Mouse (Mus musculus) heart, embryonic 16.5 days (tissue): ENCODE measurements around the gene Tmem9b. TPM values are rescaled to one million over a fixed set of nuclear protein-coding genes. Genes with fewer than 3 reads are reported as not detected.
A peak's percentile ranks its signal among the peaks of the same experiment; 100 is the strongest.

Experiments used
- ATAC-seq: fragments of 200-750 bp; cut with Nextera tagmentation; replicated peaks from 2 replicates; pipeline ENCODE4 v1.8.0; 2017; ENCODE audit warnings: moderate number of reproducible peaks; ENCODE audit not compliant: insufficient read depth, low FRiP score; ENCODE audit errors: extremely low read depth
- H3K27ac ChIP-seq: fragments of 300-500 bp; sonication (generic); 2 replicates; pipeline ENCODE4 v1.5.1; 2014; ENCODE audit warnings: mild to moderate bottlenecking, low read length, control low read depth, moderate library complexity
- H3K27me3 ChIP-seq: fragments of 300-500 bp; sonication (generic); 2 replicates; pipeline ENCODE4 v1.6.1; 2014; ENCODE audit warnings: low read length, mixed read lengths; ENCODE audit not compliant: control insufficient read depth, insufficient read depth
- H3K36me3 ChIP-seq: fragments of 300-500 bp; sonication (generic); 2 replicates; pipeline ENCODE4 v1.6.1; 2014; ENCODE audit not compliant: control insufficient read depth, insufficient read depth
- H3K4me1 ChIP-seq: fragments of 300-500 bp; sonication (generic); 2 replicates; pipeline ENCODE4 v1.6.1; 2014; ENCODE audit warnings: low read length, mixed read lengths; ENCODE audit not compliant: control insufficient read depth, insufficient read depth
- H3K4me2 ChIP-seq: fragments of 300-500 bp; sonication (generic); 2 replicates; pipeline ENCODE4 v1.6.1; 2014; ENCODE audit warnings: low read depth, mild to moderate bottlenecking, control low read depth, low read length
- H3K4me3 ChIP-seq: fragments of 300-500 bp; sonication (generic); 2 replicates; pipeline ENCODE4 v1.5.1; 2014; ENCODE audit warnings: mild to moderate bottlenecking, control low read depth, low read length
- H3K9ac ChIP-seq: fragments of 300-500 bp; sonication (generic); 2 replicates; pipeline ENCODE4 v1.6.1; 2014; ENCODE audit warnings: low read length, control low read depth
- H3K9me3 ChIP-seq: fragments of 300-500 bp; sonication (generic); replicated peaks from 2 replicates; pipeline ENCODE4 v1.6.1; 2016; ENCODE audit warnings: low read length; ENCODE audit not compliant: control insufficient read depth
- WGBS: fragments of 180-500 bp; shearing (Covaris S2); extraction: QIAGEN DNeasy Blood & Tissue Kit; methylation state at CpG from one replicate; pipeline ENCODE4 v1.1.7; 2014; 5-methylcytosine and 5-hydroxymethylcytosine counted together
- polyA plus RNA-seq: library from polyadenylated mRNA; unstranded; fragments of >200 nt; fragmentation: Nextera tagmentation; extraction: Ambion mirVana; gene quantifications from 2 replicates; pipeline ENCODE4 v1.2.1, GENCODE M21; 2015

Gene Tmem9b
- polyA plus RNA-seq, 1 experiment from 2014 or later = 61.6 TPM

DNA sequence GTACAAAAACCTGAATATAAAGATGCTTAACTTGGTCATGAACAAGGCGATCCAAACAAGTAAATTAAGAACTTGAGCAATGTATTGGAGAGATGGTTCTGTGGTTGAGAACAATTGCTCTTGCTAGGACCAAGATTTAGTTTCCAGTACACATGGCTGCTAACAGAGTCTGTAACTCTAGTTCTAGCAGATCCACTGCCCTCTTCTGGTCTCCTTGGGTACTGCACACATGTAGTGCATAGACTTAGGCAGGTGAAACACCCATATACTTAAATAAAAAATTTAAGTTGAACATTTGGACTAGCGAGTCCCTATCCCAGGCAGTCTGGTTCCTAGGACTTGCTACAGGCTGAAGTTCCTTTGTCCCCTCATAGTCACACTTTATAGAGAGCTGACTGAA is 30.1 kb downstream of the Tmem9b start:
- Histone ChIP-seq H3K9ac (no peak overlapping the region), H3K4me3 (no peak overlapping the region), H3K27ac (no peak overlapping the region), H3K4me2 (no peak overlapping the region), H3K9me3 (peaks cover 3% of the 10 kb centered on the region), H3K27me3 (no peaks in the 10 kb centered on the region), H3K36me3 (no peaks in the 10 kb centered on the region), H3K4me1 (no peaks in the 10 kb centered on the region)
- ATAC-seq = no peak
- 99% methylated on average over 2 of the region's 2 CpGs for WGBS

DNA sequence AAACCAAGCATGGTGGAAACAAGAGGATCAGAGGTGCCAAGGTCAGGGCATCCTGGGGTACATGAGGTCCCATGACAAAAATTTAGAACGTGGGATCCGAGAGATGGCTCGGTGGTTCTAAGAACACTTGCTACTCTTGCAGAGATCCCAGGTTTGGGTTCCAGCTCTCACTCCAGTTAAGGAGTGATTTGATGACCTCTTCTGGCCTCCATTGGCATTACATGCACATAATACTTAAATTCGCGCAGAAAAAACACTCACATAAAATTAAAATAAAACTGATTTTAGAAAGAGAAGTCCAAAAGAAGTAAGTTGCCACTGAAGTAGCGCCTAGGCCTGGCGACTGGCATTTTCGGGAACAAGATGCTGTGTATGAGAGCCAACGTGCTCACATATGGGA is 33.4 kb downstream of the Tmem9b start:
- ATAC-seq = no peak
- H3K27ac ChIP-seq = no peak overlapping the region
- no peaks in the 10 kb centered on the region for H3K4me1 ChIP-seq

DNA sequence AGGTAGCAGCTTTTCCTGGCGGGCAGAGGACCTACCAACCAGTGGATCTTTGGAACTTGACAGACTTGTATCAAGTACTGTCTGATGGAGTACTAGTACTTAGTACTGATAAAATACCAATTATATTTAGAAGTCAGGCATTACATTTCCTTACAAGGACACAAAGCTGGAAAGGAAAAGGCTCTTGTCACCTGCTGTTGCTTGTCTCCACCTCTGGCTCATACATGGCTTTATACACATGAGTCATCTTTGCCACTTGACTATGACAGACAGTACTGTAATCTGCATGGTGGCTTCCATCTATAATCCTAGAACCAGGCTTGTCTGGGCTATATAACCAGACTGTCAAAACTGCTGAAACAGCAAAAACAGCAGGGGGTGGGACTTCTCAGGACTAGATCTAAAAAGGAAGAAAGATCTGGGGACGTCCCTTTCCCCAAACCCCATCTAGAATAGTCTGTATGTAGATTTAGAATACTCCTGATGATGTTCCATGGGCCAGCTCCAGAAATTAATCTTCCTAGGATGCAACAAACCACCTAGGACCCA is 39.2 kb downstream of the Tmem9b start:
- no peak overlapping the region for H3K27ac ChIP-seq
- H3K4me3 ChIP-seq = no peak overlapping the region
- WGBS = 80% methylated on average over 2 of the region's 2 CpGs
- H3K27me3 ChIP-seq = no peaks in the 10 kb centered on the region
- no peak for ATAC-seq
- peaks cover 17% of the 10 kb centered on the region for H3K4me1 ChIP-seq
- no peak overlapping the region for H3K9ac ChIP-seq
- H3K36me3 ChIP-seq = peaks cover 21% of the 10 kb centered on the region
- H3K4me2 ChIP-seq = no peak overlapping the region
- no peaks in the 10 kb centered on the region for H3K9me3 ChIP-seq

More for the DNA sequence above, 33.4 kb downstream of the Tmem9b start:
- Histone ChIP-seq H3K27me3 (no peaks in the 10 kb centered on the region), H3K9me3 (peaks cover 3% of the 10 kb centered on the region), H3K36me3 (no peaks in the 10 kb centered on the region), H3K9ac (no peak overlapping the region), H3K4me3 (no peak overlapping the region), H3K4me2 (no peak overlapping the region)
- 59% methylated on average over 9 of the region's 9 CpGs for WGBS

- WGBS = 84% methylated on average over 7 of the region's 7 CpGs
Measured at GRCm38 (mm10) chr7:109712198-109712597, 40.5 kb downstream of the Tmem9b start.

DNA sequence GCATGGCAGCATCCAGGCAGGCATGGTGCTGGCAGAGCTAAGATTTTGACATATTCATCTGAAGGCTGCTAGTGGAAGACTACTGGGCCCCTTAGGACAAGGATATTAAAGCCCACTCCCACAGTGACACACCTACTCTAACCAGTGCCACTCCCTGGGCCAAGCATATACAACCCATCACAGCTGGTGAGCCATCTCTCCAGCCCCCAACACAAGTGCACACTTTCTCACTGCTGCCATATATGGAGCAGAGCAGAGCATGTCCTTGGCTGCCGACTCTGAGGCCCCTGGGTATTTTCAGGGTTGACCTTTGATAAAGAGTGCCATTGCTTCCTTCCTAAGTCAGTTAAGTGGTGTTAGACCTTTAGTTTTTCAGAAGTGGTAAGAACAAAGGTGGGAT is 42.6 kb downstream of the Tmem9b start:
- H3K36me3 ChIP-seq = peaks cover 24% of the 10 kb centered on the region
- H3K27me3 ChIP-seq = no peaks in the 10 kb centered on the region
- H3K4me1 ChIP-seq = peaks cover 31% of the 10 kb centered on the region
- ATAC-seq = no peak
- no peak overlapping the region for H3K4me2 ChIP-seq
- no peaks in the 10 kb centered on the region for H3K9me3 ChIP-seq
- WGBS = 21% methylated on average over 1 of the region's 1 CpGs
- H3K9ac ChIP-seq = no peak overlapping the region
- H3K4me3 ChIP-seq = no peak overlapping the region
- H3K27ac ChIP-seq = peak overlapping the region; percentile 88; the same call in 1 of the 2 replicates

More at GRCm38 (mm10) chr7:109712198-109712597, 40.5 kb downstream of the Tmem9b start:
- H3K27ac ChIP-seq = no peak overlapping the region
- peaks cover 24% of the 10 kb centered on the region for H3K36me3 ChIP-seq
- no peak overlapping the region for H3K4me2 ChIP-seq
- H3K9ac ChIP-seq = no peak overlapping the region
- no peak for ATAC-seq
- peaks cover 30% of the 10 kb centered on the region for H3K4me1 ChIP-seq
- H3K4me3 ChIP-seq = no peak overlapping the region
- no peaks in the 10 kb centered on the region for H3K9me3 ChIP-seq
- H3K27me3 ChIP-seq = no peaks in the 10 kb centered on the region

DNA sequence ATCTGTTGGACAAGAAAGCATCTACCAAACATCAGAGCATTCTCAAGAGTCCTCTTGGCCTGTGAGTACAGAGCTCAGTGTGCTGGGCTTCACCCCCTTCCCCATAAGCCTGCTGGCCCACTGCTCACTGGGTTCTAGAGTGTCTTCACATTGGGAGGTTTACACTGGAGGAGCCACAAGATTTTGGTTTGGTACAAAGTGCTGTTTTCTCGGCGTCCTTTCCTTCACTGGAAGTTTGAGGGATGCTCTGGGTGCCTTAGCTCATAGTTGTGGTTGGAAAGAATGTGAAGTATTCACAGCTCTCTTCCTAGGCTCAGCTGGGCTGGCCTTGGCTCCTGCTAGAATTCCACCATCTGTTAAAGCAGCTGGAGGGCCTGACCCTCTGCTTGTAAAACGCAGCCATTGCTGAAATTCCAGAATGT is 43.7 kb downstream of the Tmem9b start:
- Histone ChIP-seq H3K36me3 (peaks cover 24% of the 10 kb centered on the region), H3K4me3 (no peak overlapping the region), H3K4me1 (peaks cover 35% of the 10 kb centered on the region), H3K9me3 (no peaks in the 10 kb centered on the region), H3K4me2 (peak overlapping the region; percentile 36), H3K27me3 (no peaks in the 10 kb centered on the region), H3K27ac (peak overlapping the region; percentile 88), H3K9ac (no peak overlapping the region)
- ATAC-seq = peak; percentile 70; the same call in 1 of the 2 replicates
- 18% methylated on average over 3 of the region's 3 CpGs for WGBS

DNA sequence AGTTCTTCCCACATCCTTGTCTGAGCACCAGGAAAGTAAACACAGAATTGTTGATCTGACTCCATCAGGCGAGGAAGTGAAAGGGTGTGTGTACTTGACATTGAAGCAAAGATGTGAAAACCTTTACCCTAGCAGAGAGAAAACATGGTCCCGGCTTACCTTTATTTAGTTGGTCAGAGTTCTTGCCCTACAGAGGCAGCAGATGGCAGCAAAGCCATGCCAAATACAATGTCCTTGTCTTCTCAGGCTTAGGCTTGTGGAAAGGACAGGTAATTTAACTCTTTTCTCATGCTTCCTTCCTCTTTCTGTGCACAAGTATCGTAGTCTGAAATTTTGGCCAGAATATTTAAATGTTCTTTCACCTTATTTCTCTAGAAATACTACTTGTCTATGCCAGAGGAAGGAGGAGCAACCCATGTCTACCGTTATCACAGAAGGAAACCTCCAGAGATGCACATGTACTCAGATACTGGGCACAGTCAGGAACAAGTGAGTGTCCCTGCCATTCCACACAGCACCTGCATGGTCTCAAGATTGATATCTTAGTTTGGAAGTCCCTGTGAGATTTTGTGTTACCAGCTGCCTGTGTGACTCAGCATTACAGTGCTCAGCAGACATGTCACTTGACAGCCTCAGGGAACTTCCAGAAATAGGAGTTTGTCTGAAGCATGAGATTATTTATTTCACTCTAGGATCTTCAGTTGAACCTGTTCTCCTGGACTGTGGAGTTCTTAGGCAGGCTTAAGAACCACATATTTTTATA is 45.5 kb downstream of the Tmem9b start:
- peaks cover 19% of the 10 kb centered on the region for H3K36me3 ChIP-seq
- no peak overlapping the region for H3K4me3 ChIP-seq
- no peak overlapping the region for H3K27ac ChIP-seq
- WGBS = 38% methylated on average over 4 of the region's 4 CpGs
- peaks cover 42% of the 10 kb centered on the region for H3K4me1 ChIP-seq
- no peaks in the 10 kb centered on the region for H3K9me3 ChIP-seq
- no peaks in the 10 kb centered on the region for H3K27me3 ChIP-seq
- H3K4me2 ChIP-seq = no peak overlapping the region
- no peak for ATAC-seq
- no peak overlapping the region for H3K9ac ChIP-seq

DNA sequence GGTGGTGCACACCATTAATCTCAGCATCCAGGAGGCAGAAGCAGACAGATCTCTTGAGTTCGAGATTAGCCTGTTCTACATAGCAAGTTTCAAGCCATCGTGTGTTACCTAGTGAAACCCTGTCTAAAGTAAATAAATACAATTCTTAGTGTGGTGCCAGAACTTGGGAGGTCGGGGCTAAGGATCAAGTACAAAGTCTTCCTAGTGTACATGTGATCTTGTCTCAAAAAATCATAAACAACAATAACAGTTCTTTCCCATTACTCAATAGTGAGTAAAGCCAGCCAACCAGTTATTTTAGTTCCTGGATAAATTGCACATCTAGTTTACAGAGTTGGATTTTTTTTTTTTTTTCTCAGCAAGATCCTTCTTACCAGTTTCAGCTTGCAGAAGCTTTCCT is 48.2 kb downstream of the Tmem9b start:
- Histone ChIP-seq H3K9me3 (no peaks in the 10 kb centered on the region), H3K36me3 (peaks cover 3% of the 10 kb centered on the region; the same call in 1 of the 2 replicates), H3K4me2 (peak overlapping the region; percentile 95), H3K9ac (peak overlapping the region; percentile 90; the same call in 1 of the 2 replicates), H3K27ac (peak overlapping the region; percentile 77), H3K4me1 (peaks cover 34% of the 10 kb centered on the region), H3K4me3 (peak overlapping the region; percentile 87), H3K27me3 (no peaks in the 10 kb centered on the region)
- ATAC-seq = no peak
- WGBS = 56% methylated on average over 3 of the region's 3 CpGs

DNA sequence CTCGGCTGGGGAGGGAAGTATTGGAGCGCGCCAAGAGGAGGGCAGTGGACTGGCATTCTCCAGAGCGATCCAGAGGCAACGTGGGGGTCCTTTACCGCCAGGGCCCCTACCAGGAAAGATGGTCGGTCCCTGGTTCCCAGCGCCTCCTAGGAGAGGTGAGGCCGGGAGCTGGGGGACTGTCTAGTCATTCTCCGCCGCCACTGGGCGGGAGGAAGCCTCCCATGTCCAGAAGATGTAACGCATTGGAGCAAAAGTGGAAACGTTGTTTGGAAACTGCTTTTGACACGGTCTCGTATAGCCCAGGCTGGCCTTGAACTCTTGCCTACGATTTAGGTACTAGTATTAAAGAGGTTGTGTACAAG is 48.7 kb downstream of the Tmem9b start:
- H3K4me1 ChIP-seq = peaks cover 30% of the 10 kb centered on the region
- peak overlapping the region; percentile 95 for H3K4me2 ChIP-seq
- WGBS = 4% methylated on average over 17 of the region's 17 CpGs
- peak overlapping the region; percentile 90 for H3K9ac ChIP-seq
- no peaks in the 10 kb centered on the region for H3K9me3 ChIP-seq
- H3K36me3 ChIP-seq = peaks cover 3% of the 10 kb centered on the region; the same call in 1 of the 2 replicates
- peak overlapping the region; percentile 77 for H3K27ac ChIP-seq
- H3K27me3 ChIP-seq = no peaks in the 10 kb centered on the region
- H3K4me3 ChIP-seq = peak overlapping the region; percentile 87
- no peak for ATAC-seq
